Mouse (Mus musculus) left cerebral cortex, postnatal 4 days (tissue): ENCODE results near the gene Lnpep. TPM values are rescaled to one million over a fixed set of nuclear protein-coding genes. Genes with fewer than 3 reads are reported as not detected.
"Not testable (repeated sequence)": the region's sequence is repeated elsewhere in the genome, so short reads cannot be mapped to it uniquely, and the experiment has no call there.

Experiments
- DNase-seq: peaks from one replicate; pipeline ENCODE4 v3.0.0-alpha.2; 2022
- intact Hi-C: fragments of 180-260 bp; cut with DNase I; formaldehyde crosslinking; loops from one replicate; pipeline ENCODE4 v1.15.1; 2025
- total RNA-seq, 2 experiments: library from RNA; stranded (reverse); gene quantifications; 2 replicates each; pipeline ENCODE4 v1.2.3; 2021

Gene Lnpep
- 10 to 100 TPM; 48.2 to 57.5 TPM for total RNA-seq

GRCm38 (mm10) chr17:17624957-17625586, at the start of gene Lnpep:
TSS of gene Lnpep (minus strand) at chr17:17625050.
- peak; percentile 98 for DNase-seq
- intact Hi-C loops = no loop called here

DNA sequence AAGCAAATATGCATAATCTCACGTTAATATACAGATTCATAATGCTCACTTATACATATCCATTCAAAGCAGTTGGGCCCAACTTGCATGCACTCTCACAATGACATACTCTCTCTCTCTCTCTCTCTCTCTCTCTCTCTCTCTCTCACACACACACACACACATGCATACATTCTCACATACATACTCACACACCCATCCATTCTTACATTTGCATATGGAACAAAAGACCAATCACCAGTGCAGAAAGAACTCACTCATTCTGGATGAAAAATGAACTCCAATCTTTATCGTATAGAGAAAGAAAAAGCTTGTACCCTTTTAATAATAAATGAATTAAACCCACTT, 31.0 kb upstream of the Lnpep start:
- no peak for DNase-seq
- intact Hi-C loops = no loop called here

- intact Hi-C loops = no loop called here
These were observed 30.4 kb upstream of the Lnpep start for GRCm38 (mm10) chr17:17654997-17655828.

DNA sequence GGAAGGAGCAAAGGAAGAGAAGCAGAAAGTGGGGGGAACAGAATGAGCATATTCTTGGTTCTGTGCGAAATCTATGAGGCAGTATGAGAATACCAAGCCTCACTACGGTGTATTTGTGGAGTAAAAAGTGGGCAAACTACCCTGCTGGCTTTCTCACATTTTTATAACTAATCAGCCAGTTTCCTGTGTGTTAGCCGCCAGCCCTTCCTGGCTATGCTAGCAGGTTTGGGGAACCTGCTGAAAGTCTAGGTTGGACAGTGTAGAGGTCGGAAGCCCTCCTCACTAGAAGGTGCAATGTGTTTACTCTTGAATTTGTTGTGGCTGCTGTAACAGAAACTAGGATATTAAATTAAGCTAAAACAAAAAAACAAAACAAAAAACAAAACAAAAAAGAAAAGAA, 27.7 kb upstream of the Lnpep start:
- no peak for DNase-seq
- intact Hi-C loops = no loop called here

More at GRCm38 (mm10) chr17:17654997-17655828, 30.4 kb upstream of the Lnpep start:
- no peak for DNase-seq

- intact Hi-C loops = loop anchor here (2.0 to 10.0 kb wide), 2 partner anchors 71 to 251 kb away; no protein-coding TSS in a partner anchor
- peak; percentile 37 for DNase-seq
These were observed 20.9 kb upstream of the Lnpep start for GRCm38 (mm10) chr17:17645738-17646137.

DNA sequence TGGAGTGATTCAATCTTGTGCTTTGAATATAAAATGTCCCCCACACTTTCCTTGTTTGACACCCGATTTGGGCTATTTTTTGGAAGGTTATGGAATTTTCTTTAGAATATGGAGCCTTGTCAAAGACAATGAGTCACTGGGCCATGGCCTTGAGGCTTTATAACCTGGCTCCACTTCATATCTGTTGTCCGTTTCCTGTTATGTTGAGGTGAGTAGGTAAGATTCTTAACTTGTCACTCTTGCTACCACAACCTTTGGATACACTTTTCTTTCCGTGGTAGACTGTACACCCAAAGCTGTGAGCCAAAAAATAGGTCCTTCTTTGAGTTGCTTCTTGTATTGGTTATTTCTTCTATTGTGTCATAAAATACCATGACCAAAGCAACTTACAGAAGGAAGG, 12.5 kb upstream of the Lnpep start:
- intact Hi-C loops = no loop called here
- no peak for DNase-seq

- intact Hi-C loops = no loop called here
- no peak for DNase-seq
These were observed 11.3 kb upstream of the Lnpep start for GRCm38 (mm10) chr17:17636147-17636546.

DNA sequence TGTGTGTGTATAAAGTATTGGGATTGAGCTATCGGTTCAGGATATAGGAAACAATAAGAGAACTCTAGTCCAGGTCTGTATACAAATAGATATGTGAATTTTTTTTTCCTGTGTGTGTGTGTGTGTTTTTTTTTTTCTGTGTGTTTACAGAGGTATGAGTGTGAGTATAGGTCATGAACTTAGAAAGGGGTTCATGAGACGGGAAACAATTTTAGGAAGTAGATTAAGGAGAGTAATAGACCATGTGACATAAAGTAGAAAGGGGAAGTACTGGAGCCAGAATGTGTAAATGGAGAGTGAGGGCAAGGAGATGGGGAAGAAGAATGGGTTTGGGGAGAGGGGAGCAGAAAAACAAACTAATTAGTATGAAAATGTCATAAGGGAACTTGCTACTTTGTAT, 9.2 kb upstream of the Lnpep start:
- DNase-seq = no peak
- intact Hi-C loops = no loop called here

DNA sequence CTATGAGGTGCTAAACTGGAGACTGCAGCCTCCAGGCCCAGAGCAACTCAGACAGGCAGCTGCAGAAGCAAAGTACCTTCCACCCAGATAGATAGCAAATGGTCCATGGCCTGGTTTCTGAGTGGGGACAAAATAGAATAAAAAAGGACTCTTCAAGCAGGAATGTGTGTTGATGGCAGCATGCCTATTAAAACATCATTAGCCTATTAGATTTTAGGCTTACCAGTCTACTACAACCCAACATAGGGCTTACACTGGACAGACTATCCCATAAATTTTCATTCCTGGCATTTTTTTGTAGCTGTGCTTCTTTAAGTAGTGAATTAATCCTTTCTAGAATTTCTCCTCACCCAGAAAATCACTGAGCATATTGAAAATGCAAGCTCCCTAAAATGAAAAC, 7.1 kb upstream of the Lnpep start:
- intact Hi-C loops = no loop called here
- no peak for DNase-seq

DNA sequence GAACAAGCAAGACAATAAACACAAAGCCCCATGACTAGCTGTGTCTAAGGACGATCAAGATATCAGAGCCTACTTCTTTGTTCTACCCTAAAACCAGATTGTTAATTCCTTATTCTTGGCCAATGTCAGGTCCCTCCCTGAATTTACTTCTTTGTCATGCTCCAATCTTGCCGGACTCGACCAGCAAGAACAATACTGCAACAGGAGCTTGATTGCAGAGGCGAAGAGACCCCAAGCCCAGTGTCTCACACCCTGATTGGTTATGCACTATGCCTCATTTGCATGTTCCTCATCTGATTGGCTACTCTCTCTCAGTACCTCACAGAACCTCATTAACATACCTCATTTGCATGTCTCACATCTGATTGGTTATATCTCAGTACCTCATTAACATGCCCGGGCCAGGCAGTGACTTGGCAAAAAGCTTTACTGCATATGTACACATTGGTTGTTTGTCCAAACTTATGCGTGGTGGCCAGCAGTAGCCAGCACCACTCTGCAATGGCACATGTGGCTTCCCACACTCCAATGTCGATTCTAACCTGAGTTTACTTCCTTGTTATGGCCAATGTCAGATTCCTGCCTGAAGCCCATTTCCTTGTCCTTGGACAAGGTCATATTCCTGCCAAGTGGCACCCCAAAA, 3.5 kb upstream of the Lnpep start:
- intact Hi-C loops, DNase-seq: not testable (repeated sequence)

DNA sequence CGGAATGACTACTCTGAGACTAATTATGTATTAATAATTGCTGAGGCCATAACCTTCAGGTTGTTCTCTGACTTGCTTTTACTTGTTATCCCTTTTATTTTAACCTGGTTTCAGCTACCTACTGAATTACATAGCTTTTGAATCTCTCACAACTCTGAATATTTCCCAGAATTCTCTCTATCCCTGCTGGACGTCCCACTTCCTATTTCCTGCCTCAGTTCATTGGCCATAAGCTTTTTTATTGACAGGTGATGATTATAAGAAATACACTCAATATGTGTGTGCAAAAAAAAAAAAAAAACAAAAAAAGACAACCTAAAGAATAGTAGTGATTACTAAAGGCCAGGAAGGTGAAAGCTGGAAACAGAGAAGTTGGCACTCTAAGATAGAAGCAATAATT, 2.7 kb upstream of the Lnpep start:
- DNase-seq = no peak
- intact Hi-C loops = no loop called here

- intact Hi-C loops = no loop called here
- DNase-seq = no peak
These were observed 1.2 kb upstream of the Lnpep start for GRCm38 (mm10) chr17:17625887-17626679.

GRCm38 (mm10) chr17:17624421-17624956, 361 bp downstream of the Lnpep start:
- intact Hi-C loops = no loop called here
- DNase-seq = peak; percentile 96

GRCm38 (mm10) chr17:17623890-17624420, 895 bp downstream of the Lnpep start:
- peak; percentile 44 for DNase-seq
- intact Hi-C loops = no loop called here

DNA sequence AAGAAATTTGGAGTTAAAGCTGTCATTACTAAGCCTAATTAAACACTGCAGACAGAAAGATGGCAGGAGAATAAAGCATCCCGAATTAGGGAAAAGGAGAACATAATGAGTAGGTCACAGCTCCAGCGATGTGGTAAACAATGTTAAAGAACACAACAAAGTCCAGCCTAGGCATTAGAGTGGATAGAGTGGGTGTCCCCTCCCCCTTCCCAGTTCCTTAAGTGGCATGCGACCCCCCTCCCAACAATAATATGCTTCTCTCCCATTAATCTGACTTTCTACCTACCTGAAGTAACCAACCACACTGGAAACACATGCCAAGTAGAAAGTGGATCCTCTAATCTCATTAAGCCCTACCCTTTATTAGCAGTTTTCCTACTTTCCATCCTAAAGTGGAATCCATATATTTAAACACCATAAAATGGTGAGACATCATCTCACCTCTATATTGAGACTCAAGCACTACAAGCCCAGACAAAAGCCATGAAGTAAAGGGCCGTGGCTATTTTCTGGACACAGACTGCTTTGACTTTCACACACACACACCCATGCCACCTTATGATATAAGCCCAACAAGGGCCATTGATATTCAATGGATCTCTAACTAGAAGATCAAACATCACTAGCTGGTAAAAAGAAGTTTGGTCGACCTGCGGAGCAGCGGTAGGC, 1.5 kb downstream of the Lnpep start:
- intact Hi-C loops = no loop called here

GRCm38 (mm10) chr17:17622576-17622975, 2.3 kb downstream of the Lnpep start:
- intact Hi-C loops = no loop called here
- DNase-seq = no peak

More for the DNA sequence above, 1.5 kb downstream of the Lnpep start:
- no peak for DNase-seq

DNA sequence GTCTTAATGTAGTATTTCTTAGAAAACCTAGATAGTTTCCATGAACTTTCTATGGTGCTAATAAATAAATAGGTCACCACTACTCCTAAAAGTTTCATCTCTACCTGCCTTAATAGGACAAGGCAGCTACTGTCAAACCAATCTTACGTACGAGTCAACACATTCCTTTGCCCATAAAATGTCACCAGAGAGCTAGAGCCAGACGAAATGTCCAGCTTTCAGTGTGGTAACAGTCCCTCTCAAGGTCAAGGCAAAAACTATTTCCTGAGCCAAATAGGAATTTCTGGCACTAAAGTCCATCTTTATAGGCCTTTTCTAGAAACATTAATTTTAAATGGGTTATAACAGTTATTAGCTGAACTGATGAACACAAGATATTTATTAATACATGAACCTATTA, 3.3 kb downstream of the Lnpep start:
- intact Hi-C loops = no loop called here
- no peak for DNase-seq

DNA sequence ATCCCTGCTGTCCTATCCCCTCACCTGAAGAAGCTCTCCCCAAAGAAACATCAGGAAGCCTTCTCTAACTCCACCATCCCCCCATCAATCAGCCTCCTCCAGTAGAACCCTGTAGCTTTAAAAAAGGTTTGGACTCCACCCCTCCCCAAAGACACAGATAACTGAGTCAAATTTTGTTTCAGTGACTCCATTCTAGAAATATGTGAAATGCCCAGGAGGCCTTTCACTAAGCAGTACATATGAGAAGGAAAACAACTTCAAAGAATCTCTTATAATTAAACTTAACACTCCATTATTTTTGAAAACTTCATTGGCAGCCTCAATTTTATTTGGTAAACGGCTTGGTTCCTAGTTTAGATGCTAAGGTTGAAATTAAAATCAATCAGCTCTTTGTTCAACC, 6.4 kb downstream of the Lnpep start:
- intact Hi-C loops = no loop called here
- DNase-seq = no peak

DNA sequence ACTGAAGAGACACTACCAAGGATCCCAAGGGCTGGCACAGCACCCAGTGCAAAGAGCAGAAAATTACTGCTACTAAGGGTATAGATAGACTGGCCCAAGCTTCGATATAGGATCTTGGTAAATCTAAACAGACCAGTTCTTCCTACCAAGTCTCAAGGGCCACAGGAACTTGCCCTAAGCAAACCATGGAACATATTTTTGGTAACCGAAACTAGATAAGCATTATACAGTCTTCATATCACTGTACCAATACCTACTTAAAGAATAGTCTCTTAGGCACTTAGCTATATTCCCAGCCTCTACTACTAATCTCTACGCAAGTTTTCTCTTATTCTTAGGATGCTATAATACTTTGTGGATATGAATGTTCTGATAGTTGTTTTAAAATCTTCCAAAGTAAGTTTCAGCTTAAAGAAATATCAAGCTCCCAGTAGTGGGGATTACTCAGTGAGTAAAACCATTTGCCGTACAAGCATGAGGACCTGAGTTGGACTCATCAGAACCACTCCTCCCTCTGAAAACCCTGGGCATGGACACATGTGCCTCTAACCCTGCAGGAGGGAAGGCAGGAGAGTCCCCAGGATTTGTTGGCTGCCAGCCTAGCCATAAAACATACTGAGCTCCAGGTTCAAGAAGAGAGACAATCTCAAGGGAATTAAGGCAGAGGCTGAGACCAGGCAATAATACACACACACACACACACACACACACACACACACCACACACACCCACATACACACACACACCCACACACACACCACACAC, 7.2 kb downstream of the Lnpep start:
- no peak for DNase-seq
- intact Hi-C loops = no loop called here
